Mouse (Mus musculus) heart, embryonic 11.5 days (tissue): Measurements from ENCODE around the gene Gm37240. TPM values are rescaled to one million over a fixed set of nuclear protein-coding genes. Genes with fewer than 3 reads are reported as not detected.

Source experiments
- ATAC-seq: fragments of 200-750 bp; cut with Nextera tagmentation; replicated peaks from 2 replicates; pipeline ENCODE4 v1.8.0; 2017; ENCODE audit warnings: moderate library complexity; ENCODE audit not compliant: insufficient number of reproducible peaks, low FRiP score, low TSS enrichment
- H3K27ac ChIP-seq: fragments of 300-500 bp; sonication (generic); 2 replicates; pipeline ENCODE4 v1.5.1; 2014; ENCODE audit warnings: mild to moderate bottlenecking, low read depth, low read length
- H3K27me3 ChIP-seq: fragments of 300-500 bp; sonication (generic); 2 replicates; pipeline ENCODE4 v1.6.1; 2014; ENCODE audit warnings: mild to moderate bottlenecking, low read length, mixed read lengths; ENCODE audit not compliant: control insufficient read depth, insufficient read depth
- H3K36me3 ChIP-seq: fragments of 300-500 bp; sonication (generic); 2 replicates; pipeline ENCODE4 v1.6.1; 2014; ENCODE audit warnings: mild to moderate bottlenecking, low read length, moderate library complexity, mixed read lengths; ENCODE audit not compliant: control insufficient read depth, insufficient read depth
- H3K4me1 ChIP-seq: fragments of 300-500 bp; sonication (generic); 2 replicates; pipeline ENCODE4 v1.6.1; 2014; ENCODE audit warnings: low read length; ENCODE audit not compliant: control insufficient read depth, insufficient read depth
- H3K4me2 ChIP-seq: fragments of 300-500 bp; sonication (generic); 2 replicates; pipeline ENCODE4 v1.6.1; 2014; ENCODE audit warnings: mild to moderate bottlenecking, moderate library complexity
- H3K4me3 ChIP-seq: fragments of 300-500 bp; sonication (generic); 2 replicates; pipeline ENCODE4 v1.5.1; 2014; ENCODE audit warnings: low read depth, low read length
- H3K9ac ChIP-seq: fragments of 300-500 bp; sonication (generic); 2 replicates; pipeline ENCODE4 v1.6.1; 2014; ENCODE audit warnings: mild to moderate bottlenecking, low read depth, low read length, moderate library complexity
- H3K9me3 ChIP-seq: fragments of 300-500 bp; sonication (generic); replicated peaks from 2 replicates; pipeline ENCODE4 v1.6.1; 2016; ENCODE audit warnings: low read length; ENCODE audit not compliant: control insufficient read depth
- WGBS: fragments of 180-500 bp; shearing (Covaris S2); extraction: QIAGEN DNeasy Blood & Tissue Kit; methylation state at CpG from one replicate; pipeline ENCODE4 v1.1.7; 2014; ENCODE audit not compliant: insufficient replicate concordance; 5-methylcytosine and 5-hydroxymethylcytosine counted together
- polyA plus RNA-seq: library from polyadenylated mRNA; unstranded; fragments of >200 nt; fragmentation: Nextera tagmentation; extraction: Ambion mirVana; gene quantifications from 2 replicates; pipeline ENCODE4 v1.2.1, GENCODE M21; 2014

The Gm37240 gene
- polyA plus RNA-seq, 1 experiment from 2014 or later = 4.5 TPM

DNA sequence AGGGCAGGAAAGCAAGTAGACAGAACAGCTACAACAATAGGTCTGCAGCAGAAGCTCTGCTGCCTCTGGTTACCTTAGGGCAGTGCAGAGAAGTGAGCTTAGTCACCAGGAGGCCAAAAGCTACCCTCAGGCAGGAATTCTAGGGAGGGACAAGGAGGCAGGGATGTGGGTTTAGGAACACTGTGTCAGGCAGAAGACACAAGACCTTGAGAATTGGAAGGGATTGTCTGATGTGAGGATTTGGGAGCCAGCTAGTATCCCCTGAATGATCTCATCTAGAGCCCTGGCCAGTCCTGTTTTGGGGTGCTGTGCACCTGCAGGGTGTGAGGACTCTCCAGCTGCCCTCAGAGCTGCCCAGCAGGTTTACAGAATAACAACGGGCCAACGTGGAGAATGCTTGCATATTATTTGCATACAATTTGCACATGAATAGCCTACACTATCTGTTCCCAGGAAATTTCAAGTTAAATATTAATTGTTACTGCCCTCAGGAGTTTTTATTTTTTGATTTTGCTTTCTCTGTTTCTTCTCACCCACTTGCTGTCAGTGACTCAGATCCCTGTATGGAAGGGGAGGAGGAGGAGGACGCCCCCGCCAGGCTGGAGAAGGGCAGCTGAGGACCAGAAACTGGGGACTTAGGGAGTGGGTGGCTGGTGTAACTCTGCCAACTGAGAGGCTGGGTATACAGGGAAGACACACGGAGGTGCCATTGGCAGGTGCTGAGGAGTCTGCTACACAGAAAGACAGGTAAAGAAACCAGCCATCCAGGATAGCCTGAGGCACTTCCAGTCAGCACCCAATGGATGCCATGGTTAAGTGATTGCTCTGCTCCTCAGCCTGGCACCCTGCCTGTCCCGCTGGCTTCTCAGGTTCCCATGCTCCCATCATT is 862.3 kb downstream of the Gm37240 start:
- Histone ChIP-seq H3K9ac (no peak overlapping the region), H3K36me3 (no peaks in the 10 kb centered on the region), H3K9me3 (no peaks in the 10 kb centered on the region), H3K27ac (no peak overlapping the region), H3K4me2 (no peak overlapping the region), H3K27me3 (no peaks in the 10 kb centered on the region), H3K4me1 (no peaks in the 10 kb centered on the region), H3K4me3 (no peak overlapping the region)
- 27% methylated on average over 6 of the region's 6 CpGs for WGBS
- ATAC-seq = no peak

DNA sequence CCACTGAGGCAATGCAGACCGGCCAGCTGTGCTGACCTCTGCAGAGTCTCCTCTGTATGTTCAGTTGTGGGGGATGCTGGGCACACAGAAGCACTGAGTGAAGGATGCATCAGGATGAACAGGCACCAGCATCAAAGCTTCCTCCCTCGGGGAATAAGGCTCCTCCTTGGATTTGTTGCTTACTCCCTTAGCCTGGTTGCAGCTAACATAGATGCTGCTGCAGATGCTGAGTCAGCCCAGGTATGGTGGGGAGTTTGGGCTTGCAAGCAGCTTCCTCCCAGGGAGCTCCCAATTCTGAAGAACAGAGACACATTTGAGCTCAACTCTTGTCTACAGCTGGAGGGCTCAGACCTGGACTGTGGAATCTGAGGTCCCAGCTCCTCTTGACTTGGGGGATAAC is 863.1 kb downstream of the Gm37240 start:
- H3K27me3 ChIP-seq = no peaks in the 10 kb centered on the region
- WGBS = 59% methylated on average over 2 of the region's 2 CpGs
- H3K4me2 ChIP-seq = no peak overlapping the region
- H3K9ac ChIP-seq = no peak overlapping the region
- no peaks in the 10 kb centered on the region for H3K4me1 ChIP-seq
- no peaks in the 10 kb centered on the region for H3K36me3 ChIP-seq
- no peak overlapping the region for H3K4me3 ChIP-seq
- no peak for ATAC-seq
- no peaks in the 10 kb centered on the region for H3K9me3 ChIP-seq
- no peak overlapping the region for H3K27ac ChIP-seq

DNA sequence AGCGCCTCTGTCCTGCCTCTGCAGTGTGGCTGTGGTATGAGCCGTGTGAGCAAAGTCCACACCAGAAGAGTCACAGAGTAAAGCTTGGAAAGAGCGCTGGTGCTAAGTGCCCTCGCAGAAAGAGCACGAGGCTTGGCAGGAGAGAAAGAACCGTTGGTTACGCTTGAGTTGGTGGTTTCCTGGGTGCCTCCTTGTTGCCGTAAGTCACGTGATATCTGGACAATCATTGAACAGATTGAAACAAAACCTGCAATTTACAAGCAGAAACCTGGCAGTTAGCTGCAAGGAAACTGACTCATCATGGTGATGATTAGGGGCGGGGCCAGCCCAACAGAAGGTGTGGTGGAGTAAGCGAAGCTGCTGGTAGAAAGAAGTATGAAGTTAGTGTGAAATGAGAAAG is 864.5 kb downstream of the Gm37240 start:
- Histone ChIP-seq H3K9me3 (no peaks in the 10 kb centered on the region), H3K27me3 (no peaks in the 10 kb centered on the region), H3K36me3 (no peaks in the 10 kb centered on the region), H3K4me1 (no peaks in the 10 kb centered on the region), H3K4me3 (no peak overlapping the region), H3K27ac (no peak overlapping the region), H3K9ac (no peak overlapping the region), H3K4me2 (no peak overlapping the region)
- 72% methylated on average over 11 of the region's 11 CpGs for WGBS
- ATAC-seq = no peak

DNA sequence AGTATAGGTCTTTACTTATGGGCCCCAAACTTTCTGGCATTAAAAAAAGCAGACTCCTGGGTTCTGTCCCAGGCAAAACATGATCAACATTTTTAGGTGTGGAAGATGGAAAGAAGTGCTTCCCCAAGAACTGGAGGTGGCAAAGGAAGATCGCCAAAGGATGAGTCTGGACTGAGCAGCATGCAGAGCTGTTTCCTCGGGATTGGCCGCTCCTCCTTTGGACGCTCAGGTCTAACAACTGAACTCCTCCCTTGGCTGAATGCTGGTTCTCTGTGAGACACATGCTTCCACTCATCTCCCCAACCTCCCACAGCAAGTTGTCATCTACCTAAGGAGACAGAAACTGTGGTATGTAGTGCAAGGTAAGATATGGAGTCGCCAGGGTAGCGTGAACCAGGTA is 865.5 kb downstream of the Gm37240 start:
- no peaks in the 10 kb centered on the region for H3K9me3 ChIP-seq
- no peaks in the 10 kb centered on the region for H3K27me3 ChIP-seq
- ATAC-seq = no peak
- no peak overlapping the region for H3K4me2 ChIP-seq
- no peak overlapping the region for H3K9ac ChIP-seq
- no peak overlapping the region for H3K27ac ChIP-seq
- no peak overlapping the region for H3K4me3 ChIP-seq
- H3K4me1 ChIP-seq = no peaks in the 10 kb centered on the region
- no peaks in the 10 kb centered on the region for H3K36me3 ChIP-seq
- 89% methylated on average over 6 of the region's 6 CpGs for WGBS

DNA sequence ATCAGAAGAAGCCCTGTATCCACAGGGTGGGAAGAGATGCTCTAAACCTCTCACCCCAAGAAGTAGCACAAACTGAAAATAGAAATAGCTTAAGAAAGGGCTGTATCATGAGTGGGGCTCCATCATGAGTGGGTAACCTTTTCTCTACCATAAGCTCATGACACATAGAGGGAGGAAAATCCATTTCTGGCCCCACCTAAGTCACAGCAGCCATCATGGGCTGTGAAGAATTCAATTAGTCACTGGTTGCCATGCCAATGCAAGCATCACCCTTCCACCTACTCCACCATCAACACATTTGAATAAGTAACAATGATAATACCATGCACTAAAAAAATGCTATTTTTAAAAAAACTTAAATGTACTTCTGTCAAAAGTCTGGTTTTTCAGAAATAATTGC is 867.2 kb downstream of the Gm37240 start:
- Histone ChIP-seq H3K4me1 (no peaks in the 10 kb centered on the region), H3K4me3 (no peak overlapping the region), H3K9me3 (no peaks in the 10 kb centered on the region), H3K36me3 (no peaks in the 10 kb centered on the region), H3K4me2 (no peak overlapping the region), H3K9ac (no peak overlapping the region), H3K27ac (no peak overlapping the region), H3K27me3 (no peaks in the 10 kb centered on the region)
- ATAC-seq = no peak

- Histone ChIP-seq H3K27ac (no peak overlapping the region), H3K4me1 (no peaks in the 10 kb centered on the region), H3K36me3 (no peaks in the 10 kb centered on the region), H3K9me3 (no peaks in the 10 kb centered on the region), H3K27me3 (no peaks in the 10 kb centered on the region), H3K4me2 (peak overlapping the region; percentile 12; the same call in 1 of the 2 replicates), H3K4me3 (no peak overlapping the region), H3K9ac (no peak overlapping the region)
- ATAC-seq = no peak
- 36% methylated on average over 9 of the region's 9 CpGs for WGBS
Observed at GRCm38 (mm10) chr3:85015667-85016066, 871.7 kb downstream of the Gm37240 start.

- Histone ChIP-seq H3K4me2 (no peak overlapping the region), H3K36me3 (no peaks in the 10 kb centered on the region), H3K4me3 (no peak overlapping the region), H3K9ac (no peak overlapping the region), H3K4me1 (no peaks in the 10 kb centered on the region), H3K27me3 (no peaks in the 10 kb centered on the region), H3K27ac (no peak overlapping the region), H3K9me3 (no peaks in the 10 kb centered on the region)
- ATAC-seq = no peak
- 80% methylated on average over 6 of the region's 6 CpGs for WGBS
Observed at GRCm38 (mm10) chr3:85012889-85013288, 874.4 kb downstream of the Gm37240 start.

DNA sequence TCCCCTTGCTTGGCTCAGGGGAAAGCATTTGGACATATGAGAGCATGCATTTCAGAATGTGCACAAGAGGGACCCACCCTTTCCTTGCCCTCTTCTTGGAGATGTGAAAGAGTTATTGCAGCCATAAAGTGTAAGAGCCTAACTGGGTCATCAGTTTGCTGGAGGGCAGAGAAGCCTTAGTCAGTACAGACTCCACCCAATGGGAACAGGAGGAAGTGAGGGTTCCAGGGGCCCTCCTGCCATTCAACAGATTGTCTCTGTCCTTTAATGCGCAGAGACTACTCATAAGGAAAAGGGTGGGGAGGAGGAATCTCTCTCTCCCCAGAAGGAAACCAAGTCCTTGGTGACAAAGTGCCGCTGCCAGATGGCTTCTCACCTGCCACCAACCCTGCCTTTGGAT is 882.1 kb downstream of the Gm37240 start:
- Histone ChIP-seq H3K9me3 (no peaks in the 10 kb centered on the region), H3K4me1 (no peaks in the 10 kb centered on the region), H3K27ac (no peak overlapping the region), H3K4me3 (no peak overlapping the region), H3K36me3 (no peaks in the 10 kb centered on the region), H3K4me2 (no peak overlapping the region), H3K27me3 (no peaks in the 10 kb centered on the region), H3K9ac (no peak overlapping the region)
- 73% methylated on average over 2 of the region's 2 CpGs for WGBS
- no peak for ATAC-seq

GRCm38 (mm10) chr3:84988880-84989279 is 898.4 kb downstream of the Gm37240 start:
- WGBS = 85% methylated on average over 4 of the region's 4 CpGs
- H3K27me3 ChIP-seq = no peaks in the 10 kb centered on the region
- H3K27ac ChIP-seq = no peak overlapping the region
- no peak overlapping the region for H3K4me2 ChIP-seq
- no peak overlapping the region for H3K9ac ChIP-seq
- H3K4me3 ChIP-seq = no peak overlapping the region
- no peaks in the 10 kb centered on the region for H3K9me3 ChIP-seq
- no peak for ATAC-seq
- no peaks in the 10 kb centered on the region for H3K36me3 ChIP-seq
- H3K4me1 ChIP-seq = no peaks in the 10 kb centered on the region
